Mouse (Mus musculus) heart, adult 9 months (tissue): Measurements from ENCODE around the gene Dab2ip.
A peak's percentile ranks its signal among the peaks of the same experiment; 100 is the strongest.

Source experiments
- DNase-seq, 2 experiments: peaks; one replicate each; pipeline ENCODE4 v3.0.0; 2022; ENCODE audit warnings: low spot score in 2 of 2

The Dab2ip gene

DNA sequence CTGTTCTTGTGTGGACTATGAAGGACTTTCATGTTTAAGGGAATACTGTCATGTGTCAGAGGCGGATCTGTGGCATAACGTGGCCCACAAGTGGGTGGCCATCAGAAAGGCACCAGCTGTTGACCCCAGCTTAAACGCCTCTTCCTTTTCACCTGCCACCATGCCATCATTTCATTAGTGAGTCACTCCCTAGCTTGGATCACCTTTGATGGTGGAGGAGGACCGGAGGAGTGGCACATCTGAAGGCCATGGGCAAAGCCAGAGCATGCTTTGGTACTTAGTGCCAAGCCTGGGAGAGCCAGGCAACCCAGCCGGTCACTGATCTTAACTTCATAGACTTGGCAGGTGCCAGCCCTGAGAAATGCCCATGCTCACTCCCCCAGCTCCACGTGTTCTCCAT is 96.7 kb downstream of the Dab2ip start:
- no peak for DNase-seq

DNA sequence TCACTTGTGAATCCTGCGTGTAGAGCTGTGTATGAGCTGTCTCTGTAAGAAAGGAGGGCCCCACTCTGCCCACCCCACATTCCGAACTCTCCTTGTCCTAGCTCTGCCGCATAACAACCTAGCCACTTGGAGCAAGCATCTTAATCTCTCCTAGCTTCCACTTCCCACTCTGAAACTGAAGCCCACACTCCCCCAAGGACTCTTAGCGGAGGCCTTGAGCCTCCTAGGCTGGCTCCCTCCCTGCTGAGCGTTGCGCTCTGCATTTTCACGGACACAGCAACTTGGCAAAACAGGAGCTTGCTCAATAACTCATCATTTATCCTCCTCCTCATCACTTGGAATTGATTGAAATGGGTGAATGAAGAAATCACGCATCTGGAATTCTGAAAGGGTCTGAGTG is 97.9 kb downstream of the Dab2ip start:
- DNase-seq, result no peak

DNA sequence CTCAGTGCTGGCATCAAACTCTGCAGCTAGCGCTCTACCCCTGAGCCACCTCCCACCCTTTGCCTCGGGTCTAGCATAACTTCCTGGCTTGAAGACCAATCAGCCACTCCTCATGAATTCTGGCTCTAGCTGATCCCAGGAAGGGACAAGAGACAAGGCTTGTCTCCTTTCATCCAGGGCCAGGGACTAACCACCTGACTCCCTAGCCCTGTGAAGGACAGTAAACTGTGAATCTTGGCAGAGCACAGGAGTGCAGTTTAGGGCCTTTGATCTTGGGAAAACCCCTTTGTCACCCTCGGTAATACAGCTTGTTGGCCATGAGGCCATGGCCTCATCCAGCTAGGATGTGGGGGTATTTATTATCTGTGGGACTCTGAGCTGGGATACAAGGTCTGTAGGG is 100.2 kb downstream of the Dab2ip start:
- no peak for DNase-seq

DNA sequence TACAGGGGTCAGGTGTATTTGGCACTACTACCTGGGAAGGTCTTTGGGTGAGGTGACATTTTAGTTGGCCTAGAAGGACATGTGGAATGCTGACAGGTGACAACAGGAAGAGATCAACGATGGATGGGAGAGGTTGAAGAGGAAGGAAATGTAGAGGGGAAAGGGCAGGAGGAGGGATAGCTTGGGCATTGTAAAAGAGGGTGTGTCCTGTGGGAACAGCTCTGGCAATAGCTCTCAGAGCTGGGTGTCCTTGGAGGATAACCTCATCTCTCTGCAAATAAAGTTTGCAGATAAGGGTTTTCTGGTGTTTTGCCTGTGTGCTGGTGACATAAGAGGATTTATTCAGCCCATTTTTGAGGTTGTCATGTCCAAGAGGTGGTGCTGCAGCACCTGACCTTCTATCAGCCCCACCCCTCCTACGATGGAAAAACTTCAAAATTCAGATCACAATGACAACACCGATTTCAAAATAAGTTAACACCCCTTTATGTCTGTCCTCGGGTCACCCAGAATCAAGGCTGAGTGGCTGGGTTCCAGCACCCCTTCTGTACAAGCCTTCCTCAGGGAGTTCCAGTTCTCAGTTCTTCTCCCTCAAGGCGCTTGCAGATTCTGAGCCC is 101.6 kb downstream of the Dab2ip start:
- no peak for DNase-seq

DNA sequence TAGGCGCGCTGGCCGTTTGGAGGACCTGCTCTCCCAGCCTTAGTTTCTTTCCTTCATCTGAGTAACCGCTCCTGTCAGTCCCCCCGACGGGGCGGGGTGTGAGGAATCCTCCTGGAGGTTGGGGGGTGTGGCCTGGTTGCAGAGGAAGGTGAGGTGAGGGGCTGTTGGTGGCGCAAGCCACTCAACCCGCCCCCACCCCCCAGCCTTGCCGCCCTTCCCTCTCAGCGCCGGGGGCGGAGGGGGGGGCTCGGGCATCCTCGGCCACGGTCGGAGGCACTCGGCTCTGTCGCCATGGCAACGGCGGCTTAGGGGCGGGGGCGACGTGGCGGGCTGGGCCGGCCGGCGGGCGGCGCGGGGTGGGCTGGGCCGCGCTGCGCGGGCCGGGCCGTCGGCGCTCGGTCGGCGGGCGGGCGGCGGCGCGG is 102.9 kb downstream of the Dab2ip start:
- peak in 1 of 2 experiments; percentile 49 for DNase-seq

DNA sequence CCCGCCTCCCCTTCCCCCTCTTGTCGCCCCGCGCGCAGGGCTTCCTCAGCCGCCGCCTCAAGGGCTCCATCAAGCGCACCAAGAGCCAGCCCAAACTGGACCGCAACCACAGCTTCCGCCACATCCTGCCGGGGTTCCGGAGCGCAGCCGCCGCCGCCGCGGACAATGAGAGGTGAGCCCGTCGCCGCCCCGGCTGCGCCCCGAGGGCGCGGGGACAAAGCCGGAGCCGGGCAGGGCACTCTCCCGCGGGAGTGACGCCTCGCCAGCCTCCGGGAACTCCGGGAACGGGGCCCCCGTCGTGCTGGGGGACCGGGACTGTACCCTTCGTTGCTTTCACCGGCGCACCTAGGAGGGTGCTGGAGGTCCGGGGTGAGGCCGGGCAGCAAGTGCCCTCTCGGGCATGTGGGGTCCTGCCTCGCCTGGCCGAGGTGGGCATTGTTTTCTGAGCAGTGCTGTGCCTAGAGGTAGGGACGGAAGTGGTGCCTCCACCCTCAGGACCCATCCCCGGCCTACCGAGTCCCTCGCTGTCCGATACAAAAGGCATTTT is 103.5 kb downstream of the Dab2ip start:
- peak; percentile 79 to 81 for DNase-seq

DNA sequence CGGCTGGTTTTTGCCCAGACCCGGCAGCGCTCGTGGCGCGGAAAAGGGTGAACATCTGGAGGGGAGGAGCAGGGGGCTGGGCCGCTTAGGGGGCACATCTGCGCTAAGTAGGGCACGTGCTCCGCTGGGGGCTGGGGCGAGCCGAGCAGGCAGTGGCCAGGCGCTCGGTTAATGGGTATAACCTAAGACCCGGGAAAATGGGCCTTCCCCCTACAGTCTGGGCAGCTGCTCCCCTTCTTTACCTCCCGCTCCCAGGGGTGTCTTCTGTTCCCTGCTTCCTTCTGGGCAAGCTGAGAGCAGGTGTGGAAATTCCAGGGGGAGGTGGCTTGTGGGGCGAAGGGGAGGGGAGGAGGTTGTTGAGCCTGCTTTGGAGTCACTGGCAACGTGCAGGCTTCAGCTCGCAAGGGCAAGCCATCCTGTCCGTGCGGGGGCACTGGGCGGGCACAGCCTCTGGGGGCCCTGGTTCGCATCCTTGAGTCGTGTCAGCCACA is 104.0 kb downstream of the Dab2ip start:
- DNase-seq, result no peak

DNA sequence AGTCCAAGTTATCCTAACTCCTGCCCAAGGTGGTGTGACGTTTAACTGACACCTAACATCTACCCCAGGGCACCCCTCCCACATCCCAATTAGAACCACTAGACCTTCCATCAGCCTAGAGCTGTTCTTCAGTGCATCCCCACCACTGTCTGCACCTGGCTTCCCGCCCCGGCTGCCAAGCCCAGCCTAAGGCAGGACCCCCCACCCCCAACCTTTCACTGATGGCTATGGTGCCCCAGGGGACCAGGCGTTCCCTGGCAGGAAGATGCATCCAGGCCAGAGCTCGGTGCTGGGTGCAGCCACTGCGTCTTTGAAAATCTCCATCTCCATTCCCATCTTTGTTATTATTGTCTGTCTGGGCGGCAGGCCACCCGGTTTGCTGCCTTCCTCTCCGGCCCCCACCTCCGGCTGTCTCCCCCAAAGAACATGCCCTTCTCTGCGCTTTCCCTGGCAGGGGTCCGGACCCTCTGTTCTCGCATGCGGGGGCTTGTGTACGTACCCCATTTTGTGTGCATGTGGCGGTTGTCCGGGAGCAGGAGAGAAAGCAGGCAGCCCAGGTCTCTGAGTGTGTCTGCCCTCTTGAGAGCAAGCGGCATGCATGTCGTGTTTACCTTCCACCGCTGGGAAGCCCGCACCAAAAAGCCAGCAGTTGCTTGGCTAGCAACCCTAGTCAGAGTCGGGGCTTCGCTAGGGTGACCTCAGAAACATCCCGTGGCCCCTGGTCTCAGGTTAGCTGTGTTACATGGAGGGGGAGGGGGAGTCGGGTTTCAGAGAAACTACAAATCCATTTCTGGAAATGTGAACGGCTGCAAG is 104.9 kb downstream of the Dab2ip start:
- DNase-seq, result no peak

DNA sequence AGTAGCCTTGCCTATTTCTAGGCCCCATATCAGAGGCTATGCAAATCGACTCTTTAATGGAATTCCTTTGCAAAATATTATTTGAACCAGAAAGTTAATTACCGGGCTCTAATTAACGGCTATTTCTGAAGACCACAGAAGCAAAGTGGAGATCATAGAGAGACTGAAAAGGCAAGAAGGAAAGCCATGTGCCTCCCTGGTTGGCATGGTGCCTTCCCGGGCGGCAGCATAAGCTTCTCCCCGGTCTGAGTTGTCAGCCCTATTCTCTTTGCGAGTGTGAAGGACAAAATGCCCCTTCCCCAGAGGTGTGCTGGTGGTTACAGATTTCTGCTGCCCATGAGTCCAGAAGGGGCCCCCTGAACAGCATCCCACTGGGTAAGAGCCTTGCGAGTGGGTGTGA is 109.7 kb downstream of the Dab2ip start:
- DNase-seq, result no peak

DNA sequence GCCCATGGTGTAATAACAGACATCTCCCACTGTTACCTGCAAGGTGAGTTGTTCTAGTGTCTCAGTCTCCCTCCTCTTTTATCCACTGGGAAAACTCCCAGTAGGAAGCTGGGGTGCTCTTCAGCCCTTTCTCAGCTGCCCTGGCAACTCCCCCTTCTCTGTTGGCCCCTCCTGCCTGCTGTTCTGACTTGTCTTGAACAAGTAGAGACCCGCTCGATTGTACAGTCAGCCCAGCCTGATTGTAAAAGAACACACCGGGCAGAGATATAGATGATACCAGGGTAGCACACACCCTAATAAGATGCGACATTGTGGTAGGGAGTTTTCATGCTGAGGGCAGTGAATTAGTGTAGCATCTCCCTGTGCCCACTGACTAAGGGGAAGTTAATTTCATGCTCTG is 111.2 kb downstream of the Dab2ip start:
- no peak for DNase-seq

DNA sequence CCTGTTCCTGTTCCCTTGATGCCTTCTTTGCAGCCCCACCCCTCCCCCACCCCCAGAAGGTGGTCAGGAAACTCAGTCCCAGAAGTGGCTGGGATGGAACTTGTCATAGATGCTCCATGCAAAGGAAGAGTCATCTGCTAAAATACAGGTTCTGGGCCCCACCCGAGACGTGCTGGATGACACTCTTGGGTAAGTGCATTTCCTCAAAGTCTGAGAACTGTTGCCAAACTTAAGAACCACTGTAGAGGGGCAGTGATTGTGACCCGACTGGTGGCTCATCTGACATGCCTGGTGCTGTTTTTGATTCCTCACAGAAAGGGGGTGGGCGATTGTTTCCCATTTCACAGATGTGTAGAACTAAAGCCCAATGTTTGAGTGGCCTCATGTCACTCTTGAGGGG is 111.7 kb downstream of the Dab2ip start:
- no peak for DNase-seq

DNA sequence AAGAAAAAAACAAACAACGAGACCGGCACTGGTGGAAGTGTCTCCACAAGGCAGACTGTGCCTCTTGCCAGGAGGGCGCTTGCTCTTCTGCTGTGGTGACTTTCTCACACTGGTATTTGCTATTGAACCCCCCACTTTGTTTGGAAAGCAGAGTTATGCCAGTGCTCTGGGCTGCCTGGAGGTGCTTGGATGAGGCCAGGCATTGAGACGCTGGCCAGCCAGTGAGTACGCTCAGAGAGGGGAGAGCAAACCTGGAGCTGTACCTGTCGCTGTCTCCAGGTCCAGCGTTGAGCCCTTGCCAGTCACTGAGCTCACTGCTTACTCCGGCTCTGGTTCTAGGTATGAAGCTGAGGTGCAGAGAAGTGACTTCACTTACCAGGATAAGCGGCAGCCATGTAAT is 112.2 kb downstream of the Dab2ip start:
- DNase-seq, result no peak

DNA sequence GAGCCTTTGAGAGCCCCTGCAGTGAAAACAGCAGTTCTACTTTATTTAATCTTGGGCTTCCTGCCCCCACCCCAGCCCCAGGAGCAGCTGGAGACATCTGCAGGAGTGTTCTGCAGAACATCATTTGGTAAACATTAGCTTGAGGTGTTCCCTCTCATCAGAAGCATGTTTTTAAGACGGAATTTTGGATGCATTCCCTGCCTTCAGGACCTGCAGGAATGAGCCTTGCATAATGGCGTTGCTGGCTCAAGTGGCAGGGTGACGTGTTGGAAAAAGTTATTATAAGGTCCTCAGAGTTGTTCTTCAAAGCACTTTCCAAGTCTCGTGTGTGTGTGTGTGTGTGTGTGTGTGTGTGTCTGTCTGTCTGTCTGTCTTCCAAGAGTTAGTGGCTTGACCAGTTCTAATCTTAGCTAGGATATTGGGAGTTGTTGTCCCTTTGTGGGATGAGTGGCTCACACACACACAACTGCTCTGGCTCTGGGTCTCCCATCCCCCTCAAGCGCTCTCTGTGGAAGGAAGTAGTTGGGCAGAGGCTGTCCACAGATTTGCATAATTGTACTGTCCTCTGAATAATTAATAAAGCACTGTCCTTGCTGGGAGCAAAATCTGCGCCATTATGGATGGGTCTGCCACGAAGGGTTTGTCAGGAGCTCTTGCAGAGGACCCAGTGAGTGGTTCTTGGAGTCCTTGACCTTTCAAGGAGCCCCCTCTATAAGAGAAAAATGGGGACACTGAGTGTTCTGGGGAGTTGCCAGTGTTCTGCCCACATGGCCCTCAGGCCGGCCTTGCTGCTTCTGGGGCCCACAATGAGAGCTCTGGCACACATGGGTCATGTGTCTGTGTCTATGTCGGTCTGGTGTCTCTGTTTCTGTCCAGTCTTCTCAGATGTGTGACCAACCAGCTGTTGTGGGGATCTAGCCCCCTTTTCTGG is 114.2 kb downstream of the Dab2ip start:
- peak; percentile 84 to 89 for DNase-seq

DNA sequence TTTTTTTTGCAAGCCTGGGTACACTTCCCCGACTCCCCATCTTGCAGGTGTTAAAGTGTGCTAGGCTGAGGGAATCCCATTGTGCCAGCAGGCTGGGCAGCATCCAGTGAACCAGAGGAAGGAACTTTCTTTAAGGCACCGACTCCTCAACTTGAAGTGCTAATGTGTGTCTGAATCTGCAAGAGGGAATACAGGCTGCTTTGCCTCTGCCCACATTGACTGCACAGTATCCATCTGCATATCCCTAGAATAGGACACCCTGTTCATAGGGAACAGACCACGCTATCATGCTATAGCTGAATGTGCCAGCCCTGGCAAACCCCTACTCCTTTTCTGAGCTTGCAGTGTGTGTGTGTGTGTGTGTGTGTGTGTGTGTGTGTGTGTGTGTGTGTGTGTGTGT is 115.1 kb downstream of the Dab2ip start:
- no peak for DNase-seq

DNA sequence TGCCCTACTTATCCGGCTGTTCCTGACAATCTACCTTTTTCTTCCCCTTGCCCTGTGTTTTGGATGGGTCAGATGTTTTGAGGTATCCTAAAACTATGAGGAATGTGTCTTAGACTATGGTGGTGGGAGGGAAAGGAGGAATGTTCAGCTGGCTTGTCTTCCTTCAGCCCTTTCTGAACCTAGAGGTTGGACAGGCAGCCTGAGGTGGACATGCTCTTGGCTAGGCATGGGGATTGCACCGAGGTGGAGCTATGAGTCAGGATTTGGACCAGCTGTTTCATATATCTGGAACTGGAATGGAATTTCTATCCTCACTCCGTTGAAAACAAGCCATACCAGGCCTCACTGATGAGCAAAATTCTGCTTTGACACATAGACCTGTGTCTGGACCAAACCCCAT is 115.9 kb downstream of the Dab2ip start:
- DNase-seq, result peak in 1 of 2 experiments; percentile 56

DNA sequence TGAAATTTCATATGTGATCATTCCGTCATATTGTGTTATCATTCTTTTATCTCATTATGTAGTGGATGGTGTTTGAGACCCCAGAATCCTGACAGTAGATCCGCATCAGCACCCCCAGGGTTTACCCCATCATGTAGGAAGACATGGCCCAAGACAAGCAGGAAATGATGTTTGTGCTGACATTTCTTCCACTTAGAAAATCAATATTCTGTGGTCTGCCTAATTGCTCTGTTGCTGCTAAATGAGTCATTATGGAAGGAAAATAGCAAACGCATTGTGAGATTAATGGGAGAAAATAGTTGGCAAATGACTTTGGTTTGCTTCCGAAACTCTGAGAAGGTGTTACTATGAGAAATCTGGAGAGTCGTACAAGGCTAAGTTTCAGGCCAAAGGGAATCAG is 116.4 kb downstream of the Dab2ip start:
- no peak for DNase-seq

DNA sequence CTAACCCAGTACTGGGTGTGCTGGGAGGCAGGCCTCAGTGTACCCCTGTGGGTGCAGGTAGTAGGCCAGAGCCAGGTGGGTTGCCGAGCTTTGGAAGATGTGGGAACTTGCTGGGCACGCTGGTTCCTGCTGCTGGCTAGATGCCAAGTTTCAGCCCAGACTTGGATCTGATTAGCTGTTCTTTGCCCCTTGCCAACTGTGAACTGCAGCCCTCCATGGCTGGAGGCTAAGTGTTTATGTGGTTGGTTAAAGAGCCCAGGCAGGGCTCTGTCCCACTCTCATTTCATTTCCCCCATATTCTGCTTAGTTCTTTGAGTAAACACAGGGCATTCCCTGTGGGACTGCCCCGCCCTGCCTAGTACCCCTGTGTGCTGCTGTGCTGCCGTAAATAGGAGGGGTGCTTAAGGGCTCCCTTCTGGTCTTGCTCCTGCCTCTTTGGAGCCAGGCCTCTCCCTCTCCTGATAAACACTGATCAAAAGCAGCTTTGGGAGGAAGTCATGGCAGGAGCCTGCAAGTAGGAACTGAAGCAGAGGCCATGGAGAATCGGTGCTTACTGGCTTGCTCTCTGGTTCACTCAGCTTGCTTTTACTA is 118.1 kb downstream of the Dab2ip start:
- no peak for DNase-seq

DNA sequence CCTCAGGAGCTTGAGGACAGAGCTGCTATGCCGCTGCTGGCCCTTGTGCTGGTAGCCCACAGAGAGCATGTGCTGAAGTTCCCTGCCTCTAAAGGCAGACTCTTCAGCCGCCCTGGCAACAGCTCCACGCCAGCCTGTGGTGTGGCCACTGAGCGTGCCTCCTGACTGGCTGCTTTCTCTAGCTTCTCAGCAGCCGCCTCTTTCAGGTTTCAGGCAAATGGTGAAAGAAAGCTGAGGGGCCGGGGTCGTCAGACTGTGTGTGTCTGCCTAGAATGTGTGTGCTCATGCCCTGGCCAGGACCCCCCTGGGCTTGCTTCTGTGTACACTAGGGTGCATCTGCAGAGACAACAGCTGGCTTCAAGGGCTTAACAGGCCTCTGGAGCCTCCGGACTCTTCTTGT is 119.8 kb downstream of the Dab2ip start:
- no peak for DNase-seq

DNA sequence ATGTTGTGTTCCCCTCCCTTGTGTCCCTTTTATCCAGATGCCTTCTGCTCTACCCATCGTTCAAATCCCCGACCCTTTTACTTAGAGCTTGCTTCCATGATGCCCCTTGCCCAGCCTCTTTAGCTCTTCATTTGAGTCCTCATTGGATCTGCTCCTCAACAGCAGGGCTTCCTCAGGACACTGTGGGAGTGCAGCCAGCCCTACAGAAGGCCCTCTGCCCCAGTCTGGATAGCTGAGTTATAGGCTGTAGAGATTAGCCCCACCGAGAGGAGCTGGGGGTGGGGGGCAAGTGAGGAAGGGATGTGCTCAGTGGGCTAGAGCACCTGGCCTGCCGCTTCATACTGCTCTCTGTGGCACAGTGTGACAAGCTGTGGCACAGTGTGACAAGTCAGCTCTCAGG is 120.4 kb downstream of the Dab2ip start:
- DNase-seq, result no peak

DNA sequence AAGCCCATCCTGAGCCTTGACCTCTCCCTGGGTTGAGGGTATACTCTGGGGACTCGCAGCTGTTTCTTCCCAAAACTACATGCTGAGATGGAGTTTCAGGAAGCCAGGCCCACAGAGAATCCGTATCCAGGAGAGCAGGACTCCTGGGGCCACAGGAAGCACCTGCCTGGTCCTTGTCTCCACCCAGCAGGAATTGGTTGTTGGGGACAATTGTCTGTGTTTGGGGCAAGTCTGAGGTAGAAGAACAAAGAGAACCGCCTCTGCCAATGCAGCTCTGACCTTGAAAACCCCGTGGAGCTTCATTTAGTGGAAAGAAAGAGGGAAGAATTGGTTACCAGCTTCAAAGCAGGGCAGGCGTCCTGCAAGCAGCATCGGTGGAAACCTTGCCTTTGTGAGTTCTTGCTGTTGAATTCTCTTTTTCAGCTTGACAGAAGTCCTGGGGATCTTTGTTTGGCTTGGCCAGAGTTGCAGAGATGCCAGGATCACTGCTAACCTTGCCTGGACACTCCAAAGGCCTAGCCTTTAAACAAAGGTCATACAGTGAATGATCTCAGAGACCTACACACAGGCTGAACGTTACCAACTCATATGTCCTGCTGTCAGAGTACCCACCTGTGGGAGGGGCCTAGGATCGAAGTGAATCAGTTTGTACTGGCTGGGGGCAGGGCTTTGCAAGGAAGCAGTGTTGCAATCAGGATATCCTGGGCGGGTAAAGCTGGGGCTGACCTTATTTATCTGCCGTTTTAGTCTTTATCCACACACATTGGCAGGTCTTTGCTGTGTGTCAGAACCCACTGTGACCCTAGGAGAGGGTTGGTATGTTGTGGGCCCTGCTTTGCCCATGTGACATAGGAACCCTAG is 122.0 kb downstream of the Dab2ip start:
- peak; percentile 76 to 81 for DNase-seq

DNA sequence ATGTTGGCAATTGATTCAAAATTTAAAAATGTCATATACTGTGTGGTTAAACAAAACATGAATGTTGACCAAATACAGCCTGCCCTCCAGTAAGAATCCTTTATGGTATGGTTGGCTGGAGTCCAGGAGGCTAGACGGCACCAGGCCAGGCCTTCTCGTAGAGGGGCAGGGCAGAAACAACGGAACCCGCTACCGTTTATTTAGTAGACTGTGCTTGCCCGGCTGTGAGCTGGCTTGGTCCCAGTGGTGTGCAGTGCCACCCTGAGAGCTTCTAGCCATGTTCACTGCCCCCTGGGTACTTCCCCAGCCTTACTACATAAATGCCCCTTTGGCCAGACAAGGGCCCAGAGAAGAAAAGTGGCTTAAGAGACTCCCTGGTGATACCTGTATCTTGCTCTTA is 122.8 kb downstream of the Dab2ip start:
- no peak for DNase-seq
